Mouse (Mus musculus) spleen, adult 2 months (tissue): ENCODE results near the gene Unc93b1.

ENCODE experiments used
- CTCF ChIP-seq: fragments of 200-500 bp; IDR thresholded peaks from 2 replicates; pipeline ENCODE4 v1.5.1; 2011; ENCODE audit warnings: mild to moderate bottlenecking, inconsistent platforms; ENCODE audit not compliant: insufficient read depth, insufficient read length, insufficient replicate concordance; ENCODE audit errors: extremely low read depth
- POLR2A ChIP-seq: fragments of 200-500 bp; IDR thresholded peaks from 2 replicates; pipeline ENCODE4 v1.6.1; 2011; ENCODE audit warnings: low read depth, low read length, inconsistent platforms

GRCm38 (mm10) chr19:3947813-3948212, 12.8 kb downstream of the Unc93b1 start:
- no peak for TF ChIP-seq POLR2A
- TF ChIP-seq CTCF = no peak
